Mouse (Mus musculus) urinary bladder, postnatal 25 days (tissue): ENCODE measurements at regions not wholly inside any gene's neighbourhood (a gene's known extent, or its start where the extent isn't known, plus 50 kb on each side); places are given as distances from the start of the nearest gene placed in this dataset.

Source experiments
- DNase-seq: peaks from one replicate; pipeline ENCODE4 v3.0.0; 2022; ENCODE audit warnings: low spot score

- no peak for DNase-seq
Observed at GRCm38 (mm10) chr1:185091816-185092558, 92.6 kb upstream of the Mark1 start.

GRCm38 (mm10) chr1:185089196-185089595 lies 89.8 kb upstream of the Mark1 start:
- no peak for DNase-seq

GRCm38 (mm10) chr1:185083191-185083590 lies 83.8 kb upstream of the Mark1 start:
- no peak for DNase-seq

- DNase-seq: no peak
Observed at GRCm38 (mm10) chr1:185080118-185080517, 80.7 kb upstream of the Mark1 start.

- DNase-seq: no peak
Observed at GRCm38 (mm10) chr1:185079331-185079880, 80.0 kb upstream of the Mark1 start.

GRCm38 (mm10) chr1:185074001-185074400 lies 74.6 kb upstream of the Mark1 start:
- DNase-seq: no peak

GRCm38 (mm10) chr1:185072766-185073165 lies 73.4 kb upstream of the Mark1 start:
- DNase-seq: no peak

GRCm38 (mm10) chr1:185071566-185071965 lies 72.2 kb upstream of the Mark1 start:
- peak; percentile 19 for DNase-seq

GRCm38 (mm10) chr1:185070853-185071149 lies 71.4 kb upstream of the Mark1 start:
- DNase-seq: no peak

GRCm38 (mm10) chr1:185070062-185070852 lies 70.9 kb upstream of the Mark1 start:
- no peak for DNase-seq

GRCm38 (mm10) chr1:185068136-185068535 lies 68.8 kb upstream of the Mark1 start:
- no peak for DNase-seq

GRCm38 (mm10) chr1:185067661-185068060 lies 68.3 kb upstream of the Mark1 start:
- DNase-seq: no peak

GRCm38 (mm10) chr1:185065056-185065455 lies 65.7 kb upstream of the Mark1 start:
- DNase-seq: no peak

- no peak for DNase-seq
Observed at GRCm38 (mm10) chr1:185062103-185062502, 62.7 kb upstream of the Mark1 start.

- no peak for DNase-seq
Observed at GRCm38 (mm10) chr1:185057443-185057842, 58.1 kb upstream of the Mark1 start.

- no peak for DNase-seq
Observed at GRCm38 (mm10) chr1:185052700-185053099, 53.3 kb upstream of the Mark1 start.

- DNase-seq: no peak
Observed at GRCm38 (mm10) chr1:185049980-185050379, 50.6 kb upstream of the Mark1 start.
